In the genomic region with DNA sequence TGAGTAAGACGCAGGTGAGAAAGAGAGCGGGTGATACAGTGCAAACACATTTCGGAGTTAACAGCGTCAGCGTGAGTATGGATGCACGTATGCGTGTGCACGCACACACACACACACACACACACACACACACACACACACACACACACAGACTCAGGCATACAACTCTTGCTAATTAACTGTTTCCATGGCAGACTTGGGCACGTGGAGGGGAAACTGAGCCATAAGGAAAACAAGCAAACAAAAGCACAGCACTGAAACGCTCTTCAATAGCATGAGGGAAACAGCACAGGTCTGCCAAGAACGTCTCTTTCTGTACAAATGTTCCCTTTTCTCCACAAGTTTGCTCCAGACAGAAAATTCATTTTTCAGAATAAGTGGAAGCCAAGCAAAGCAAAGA, we compare ENCODE assay signal across 16 mouse cellular contexts.
DNase-seq lines count a peak whose midpoint lies in the region; ATAC-seq and TF ChIP-seq lines count a peak whose summit lies in the region.
"Had no signal": no experiment of that assay in that cellular context is flagged by ENCODE, and none has a peak within 500 bp of the region (broad histone marks: within the 10 kb centered on the region; RNA-seq: fewer than 3 reads in every experiment).

No protein-coding gene starts in this region.

- no peak overlapping the region for H3K4me2 ChIP-seq in intestine, embryonic 16.5 days (ENCODE audit: low read depth, low read length)
- no peak overlapping the region for H3K4me2 ChIP-seq in intestine, postnatal 0 days (replicated peaks; ENCODE audit: low read depth)
- H3K4me2 ChIP-seq in midbrain, embryonic 11.5 days, result no peak overlapping the region
- no peak overlapping the region for H3K4me2 ChIP-seq in midbrain, embryonic 14.5 days (ENCODE audit: low read length)
- H3K4me2 ChIP-seq: hindbrain, embryonic 13.5 days; liver, embryonic 13.5 days had no signal

- peak overlapping the region; percentile 71 for H3K27ac ChIP-seq in gastrocnemius, adult 2 months
- H3K27ac ChIP-seq in intestine, embryonic 16.5 days (ENCODE audit: low read length), result peak overlapping the region; percentile 53
- no peak overlapping the region for H3K27ac ChIP-seq in intestine, postnatal 0 days (ENCODE audit: low read depth, low read length)
- no peak overlapping the region for H3K27ac ChIP-seq in midbrain, embryonic 11.5 days (ENCODE audit: low read depth, low read length)
- no peak overlapping the region for H3K27ac ChIP-seq in midbrain, embryonic 14.5 days (replicated peaks; ENCODE audit: low read depth, low read length)
- H3K27ac ChIP-seq: hindbrain, embryonic 13.5 days; liver, embryonic 13.5 days had no signal

- H3K4me3 ChIP-seq in gastrocnemius, adult 2 months, result no peak overlapping the region
- no peak overlapping the region for H3K4me3 ChIP-seq in intestine, embryonic 16.5 days (ENCODE audit: low read length)
- no peak overlapping the region for H3K4me3 ChIP-seq in intestine, postnatal 0 days (ENCODE audit: low read depth, low read length)
- no peak overlapping the region for H3K4me3 ChIP-seq in midbrain, embryonic 11.5 days (ENCODE audit: low read depth, low read length)
- H3K4me3 ChIP-seq in midbrain, embryonic 14.5 days (replicated peaks; ENCODE audit: low read depth, low read length), result no peak overlapping the region
- H3K4me3 ChIP-seq: hindbrain, embryonic 13.5 days; liver, embryonic 13.5 days had no signal

- no peaks in the 10 kb centered on the region for H3K27me3 ChIP-seq in intestine, embryonic 16.5 days (replicated peaks; ENCODE audit: control insufficient read depth, insufficient read depth, low read length)
- no peaks in the 10 kb centered on the region for H3K27me3 ChIP-seq in intestine, postnatal 0 days (replicated peaks; ENCODE audit: control insufficient read depth, insufficient read depth, low read length)
- H3K27me3 ChIP-seq in midbrain, embryonic 11.5 days (ENCODE audit: control insufficient read depth, insufficient read depth, low read length), result no peaks in the 10 kb centered on the region
- H3K27me3 ChIP-seq in midbrain, embryonic 14.5 days (ENCODE audit: control insufficient read depth, insufficient read depth, low read length), result no peaks in the 10 kb centered on the region
- H3K27me3 ChIP-seq: hindbrain, embryonic 13.5 days; liver, embryonic 13.5 days had no signal

- WGBS in intestine, embryonic 16.5 days, result 79% methylated on average over 11 of the region's 11 CpGs
- WGBS in intestine, postnatal 0 days, result 81% methylated on average over 11 of the region's 11 CpGs
- whole genome bisulfite sequencing in midbrain, embryonic 11.5 days, result 86% methylated on average over 11 of the region's 11 CpGs
- WGBS in midbrain, embryonic 14.5 days, result 85% methylated on average over 11 of the region's 11 CpGs

- H3K4me1 ChIP-seq in intestine, embryonic 16.5 days (ENCODE audit: control insufficient read depth, insufficient read depth, low read length), result peaks cover 11% of the 10 kb centered on the region
- peaks cover 2% of the 10 kb centered on the region; the same call in 1 of the 2 replicates for H3K4me1 ChIP-seq in intestine, postnatal 0 days (replicated peaks; ENCODE audit: control insufficient read depth, insufficient read depth, low read length)
- no peaks in the 10 kb centered on the region; the same call in 1 of the 2 replicates for H3K4me1 ChIP-seq in midbrain, embryonic 11.5 days (ENCODE audit: control insufficient read depth, insufficient read depth, low read length)
- no peaks in the 10 kb centered on the region for H3K4me1 ChIP-seq in midbrain, embryonic 14.5 days (ENCODE audit: control insufficient read depth, insufficient read depth, low read length)
- H3K4me1 ChIP-seq: liver, embryonic 13.5 days had no signal

- H3K36me3 ChIP-seq in intestine, embryonic 16.5 days (ENCODE audit: control insufficient read depth, insufficient read depth, low read length), result peaks cover 3% of the 10 kb centered on the region; the same call in 1 of the 2 replicates
- H3K36me3 ChIP-seq in intestine, postnatal 0 days (ENCODE audit: control insufficient read depth, insufficient read depth), result peaks cover 10% of the 10 kb centered on the region; the same call in 1 of the 2 replicates
- no peaks in the 10 kb centered on the region for H3K36me3 ChIP-seq in midbrain, embryonic 11.5 days (ENCODE audit: control insufficient read depth, insufficient read depth, low read length)
- H3K36me3 ChIP-seq in midbrain, embryonic 14.5 days (ENCODE audit: control insufficient read depth, insufficient read depth, low read length), result peaks cover 8% of the 10 kb centered on the region; the same call in 1 of the 2 replicates
- H3K36me3 ChIP-seq: liver, embryonic 13.5 days had no signal

- no peak for ATAC-seq in intestine, embryonic 16.5 days
- no peak for ATAC-seq in intestine, postnatal 0 days
- no peak for ATAC-seq in midbrain, embryonic 11.5 days (ENCODE audit: low FRiP score)
- ATAC-seq in midbrain, embryonic 14.5 days (ENCODE audit: low FRiP score, low TSS enrichment), result no peak
- ATAC-seq: midbrain, embryonic 16.5 days had no signal

- intact Hi-C loops in gastrocnemius, adult 2 months (cut with DNase I), result no loop called here
- intact Hi-C loops in gastrocnemius, postnatal 14 days (cut with DNase I; ENCODE audit: low total_unique reads), result no loop called here

- no peaks in the 10 kb centered on the region for H3K9me3 ChIP-seq in intestine, embryonic 16.5 days (ENCODE audit: control insufficient read depth, low read length)
- no peaks in the 10 kb centered on the region for H3K9me3 ChIP-seq in intestine, postnatal 0 days (ENCODE audit: control insufficient read depth)
- no peaks in the 10 kb centered on the region for H3K9me3 ChIP-seq in midbrain, embryonic 11.5 days (ENCODE audit: control insufficient read depth, low read length)
- no peaks in the 10 kb centered on the region for H3K9me3 ChIP-seq in midbrain, embryonic 14.5 days (ENCODE audit: control insufficient read depth, low read length)
- H3K9me3 ChIP-seq: hindbrain, embryonic 13.5 days; liver, embryonic 13.5 days had no signal

- no peak for TF ChIP-seq CTCF in gastrocnemius, adult 2 months (IDR thresholded peaks at IDR 0.05)
- no peak for TF ChIP-seq CTCF in intestine, postnatal 0 days (IDR thresholded peaks at IDR 0.05; ENCODE audit: low read depth)

- DNase-seq in gastrocnemius, adult 2 months, result no peak
- DNase-seq in gastrocnemius, postnatal 14 days, result no peak
- DNase-seq in midbrain, embryonic 11.5 days (ENCODE audit: low spot score, missing footprints), result peak; percentile 54
- DNase-seq in midbrain, embryonic 14.5 days, result no peak
- no peak for DNase-seq in cerebellum, adult 8-10 months
- DNase-seq: B cell, adult 2 months; cerebellum, adult 11-12 months; gastrocnemius, postnatal 36 days; kidney, adult 11 months; liver, embryonic 13.5 days; right cerebral cortex, postnatal 14 days; thymus, postnatal 4 days had no signal

- no peak overlapping the region for H3K9ac ChIP-seq in intestine, embryonic 16.5 days (ENCODE audit: low read depth, low read length)
- H3K9ac ChIP-seq in intestine, postnatal 0 days (ENCODE audit: low read depth, low read length), result no peak overlapping the region
- no peak overlapping the region for H3K9ac ChIP-seq in midbrain, embryonic 11.5 days (ENCODE audit: low read length)
- H3K9ac ChIP-seq in midbrain, embryonic 14.5 days (replicated peaks; ENCODE audit: low read length), result no peak overlapping the region
- H3K9ac ChIP-seq: hindbrain, embryonic 13.5 days; liver, embryonic 13.5 days had no signal

Comparison
In these comparisons a context has a peak if more than half of its experiments do, and no peak if none do; other contexts are left out.
1. H3K27ac ChIP-seq: peak in gastrocnemius, adult 2 months (single experiment) and intestine, embryonic 16.5 days (single experiment); none in intestine, postnatal 0 days (single experiment), midbrain, embryonic 11.5 days (single experiment) and midbrain, embryonic 14.5 days (single experiment).